Mouse (Mus musculus) cerebellum, adult 9-10 months (tissue): Measurements from ENCODE around the gene Stard9.
"Not testable (repeated sequence)": the region's sequence is repeated elsewhere in the genome, so short reads cannot be mapped to it uniquely, and the experiment has no call there.

Experiments used
- DNase-seq: peaks from one replicate; pipeline ENCODE4 v3.0.0; 2022

Stard9 gene

DNA sequence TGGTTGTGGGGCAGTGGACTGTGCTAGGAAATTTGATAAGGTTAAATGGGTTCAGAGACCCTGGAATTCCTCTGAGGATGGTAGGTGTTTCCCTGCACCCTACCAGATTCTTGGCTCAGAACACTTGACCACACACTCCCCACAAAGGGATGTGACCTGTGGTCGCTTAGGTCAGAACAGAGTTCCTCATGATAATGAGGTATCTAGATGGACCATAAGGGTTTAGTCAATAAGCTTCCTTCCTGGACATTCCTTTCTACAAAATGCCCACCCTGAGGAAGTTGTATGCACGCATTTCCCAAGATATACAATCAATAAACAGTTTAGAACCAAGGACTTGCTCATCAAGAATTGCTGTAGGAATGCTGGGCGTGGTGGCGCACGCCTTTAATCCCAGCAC lies 27.0 kb downstream of the Stard9 start:
- no peak for DNase-seq

DNA sequence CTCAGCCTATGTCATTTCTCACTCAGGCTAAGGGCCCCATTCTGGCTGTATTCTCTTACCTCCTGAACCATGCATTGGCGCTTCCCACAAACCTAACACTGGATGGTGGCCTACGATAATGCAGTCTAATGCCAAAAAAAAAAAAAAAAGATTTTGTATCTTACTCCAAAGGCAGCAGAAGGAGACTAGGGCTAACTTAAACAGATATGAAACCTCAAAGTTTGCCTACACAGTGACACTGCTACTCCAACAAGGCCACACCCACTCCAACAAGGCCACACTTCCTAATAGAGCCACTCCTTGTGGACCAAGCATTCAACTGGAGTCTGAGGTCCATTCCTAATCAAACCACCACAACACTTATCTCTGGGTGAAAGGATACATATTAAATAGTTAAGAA lies 27.8 kb downstream of the Stard9 start:
- DNase-seq, result no peak

DNA sequence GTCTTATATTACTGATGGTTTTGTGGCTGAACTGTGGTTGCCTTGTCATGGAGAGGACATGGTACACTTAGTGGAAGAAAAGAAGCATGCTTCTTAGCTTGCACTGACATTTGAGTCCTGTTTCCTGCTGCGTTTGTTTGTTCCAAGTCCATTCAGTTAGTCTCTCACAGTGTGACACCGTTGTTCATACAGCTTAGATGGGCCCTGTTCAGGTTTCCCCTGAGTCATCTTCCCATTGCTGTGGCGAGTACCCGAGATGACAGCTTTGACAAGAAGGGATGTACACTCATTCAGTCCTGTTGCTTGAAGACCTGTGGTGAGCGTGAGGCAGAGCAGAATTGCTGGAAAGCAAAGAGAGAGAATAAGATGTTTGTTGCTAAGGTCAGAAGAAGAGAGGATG lies 29.6 kb downstream of the Stard9 start:
- DNase-seq, result no peak

DNA sequence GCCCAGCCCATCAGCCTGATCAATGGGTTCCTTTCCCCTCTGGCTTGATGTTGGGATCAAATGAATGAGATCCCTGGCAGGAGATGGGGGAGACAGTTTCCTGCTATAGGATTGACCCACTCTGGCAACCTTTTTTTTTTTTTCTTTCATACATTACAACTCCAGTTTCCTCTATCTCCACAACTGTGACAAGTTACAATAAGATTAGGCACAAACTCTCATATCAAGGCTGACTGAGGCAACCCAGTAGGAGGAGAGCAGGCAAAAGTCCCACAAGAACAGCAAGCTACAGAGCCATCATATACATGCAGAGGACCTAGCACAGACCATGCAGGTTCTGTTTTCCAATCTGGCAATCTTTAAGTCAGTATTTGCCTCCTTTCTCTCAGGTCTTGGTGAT lies 30.4 kb downstream of the Stard9 start:
- no peak for DNase-seq

DNA sequence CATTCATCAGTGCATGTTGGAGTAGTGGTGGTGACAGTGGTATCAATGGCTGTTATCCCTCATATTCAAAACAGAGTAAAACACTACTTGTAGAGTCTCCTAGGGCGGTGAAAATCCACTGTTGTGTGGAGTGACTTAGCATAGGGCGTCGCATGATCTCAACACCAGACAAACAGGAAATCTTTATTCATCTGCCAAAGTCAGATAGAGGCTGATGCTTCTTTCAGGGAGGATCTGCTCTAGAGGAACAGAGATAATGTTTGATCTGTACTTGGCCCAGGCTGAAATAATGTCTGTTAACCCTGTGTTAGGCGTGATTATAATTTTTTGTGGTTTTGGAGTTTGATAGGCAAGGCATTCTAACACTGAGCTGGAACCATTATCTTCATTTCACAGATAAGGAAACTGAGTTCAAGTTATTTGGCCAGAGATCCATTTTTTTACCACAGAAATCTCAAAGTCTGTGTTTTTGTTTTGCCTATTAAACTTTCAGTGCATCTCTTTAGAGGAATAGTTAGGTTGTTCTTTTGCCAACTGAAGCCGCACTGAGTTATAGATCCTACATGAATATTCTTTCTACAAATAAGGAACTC lies 31.7 kb downstream of the Stard9 start:
- DNase-seq, result no peak

DNA sequence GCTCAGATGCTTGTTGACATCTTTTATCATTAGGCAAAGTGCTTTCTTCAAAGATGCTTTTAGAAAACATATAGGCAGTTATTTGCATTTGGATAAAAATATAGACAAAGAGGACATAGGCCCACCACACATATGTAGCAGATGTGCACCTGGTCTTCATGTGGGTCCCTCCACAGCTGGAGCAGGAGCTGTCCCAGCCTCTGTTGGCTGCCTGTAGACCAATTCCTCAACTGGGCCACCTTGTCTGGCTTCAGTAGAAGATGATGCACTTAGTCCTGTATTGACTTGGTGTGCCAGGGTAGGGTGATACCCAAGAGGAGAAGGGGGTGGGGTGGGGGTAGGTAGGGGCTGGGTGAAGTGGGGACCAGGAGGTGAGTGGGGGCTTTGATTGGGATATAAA lies 33.8 kb downstream of the Stard9 start:
- DNase-seq, result no peak

DNA sequence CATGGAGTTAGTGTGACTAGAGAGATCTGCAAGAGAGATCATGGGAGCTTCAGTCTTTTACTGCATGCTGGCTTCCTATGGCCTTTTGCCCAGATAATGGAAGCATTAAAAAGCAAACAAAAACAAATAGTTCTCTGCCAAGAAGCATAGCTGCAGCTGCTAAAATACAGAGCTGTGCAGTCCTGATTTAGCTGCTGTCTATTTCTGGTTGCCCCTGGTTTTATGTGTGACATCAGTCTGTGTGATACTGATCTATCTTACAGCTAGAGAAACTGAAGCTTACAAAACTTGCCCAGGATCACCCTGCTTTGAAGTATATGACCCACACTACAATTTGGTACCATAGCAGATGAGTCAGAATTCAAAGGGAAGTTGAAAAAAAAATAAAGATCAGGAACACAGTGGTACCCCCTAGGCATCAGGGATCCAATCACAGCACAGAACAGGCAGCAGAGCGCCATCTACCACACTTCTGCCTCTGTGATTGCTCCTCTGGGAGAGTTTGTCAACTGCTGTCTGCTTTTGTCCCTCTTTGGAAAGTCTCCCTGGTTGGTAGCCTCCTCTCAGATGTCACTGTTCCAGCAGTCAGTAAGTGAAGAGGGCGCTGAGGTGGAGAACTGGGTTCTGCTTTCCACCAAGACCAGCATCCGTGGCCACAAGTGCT lies 34.7 kb downstream of the Stard9 start:
- DNase-seq, result no peak

DNA sequence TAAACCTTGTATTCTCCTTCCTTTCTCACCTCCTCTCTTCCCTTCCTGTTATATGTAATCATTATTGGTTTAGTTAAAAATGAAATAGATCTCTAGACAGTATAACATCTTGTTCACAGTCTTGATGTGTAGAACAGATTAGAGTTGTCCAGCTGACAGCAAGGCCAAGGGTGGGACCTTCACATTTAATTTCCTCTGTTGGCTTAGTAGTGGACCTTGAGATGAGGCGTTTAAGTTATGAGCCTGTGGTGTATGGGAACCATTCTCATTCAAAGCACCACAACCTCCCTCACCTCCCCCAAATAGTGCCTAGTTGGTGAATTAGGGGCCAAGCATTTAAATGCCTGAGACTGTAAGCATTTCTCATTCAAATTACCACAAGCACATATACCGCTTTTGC lies 38.5 kb downstream of the Stard9 start:
- no peak for DNase-seq

DNA sequence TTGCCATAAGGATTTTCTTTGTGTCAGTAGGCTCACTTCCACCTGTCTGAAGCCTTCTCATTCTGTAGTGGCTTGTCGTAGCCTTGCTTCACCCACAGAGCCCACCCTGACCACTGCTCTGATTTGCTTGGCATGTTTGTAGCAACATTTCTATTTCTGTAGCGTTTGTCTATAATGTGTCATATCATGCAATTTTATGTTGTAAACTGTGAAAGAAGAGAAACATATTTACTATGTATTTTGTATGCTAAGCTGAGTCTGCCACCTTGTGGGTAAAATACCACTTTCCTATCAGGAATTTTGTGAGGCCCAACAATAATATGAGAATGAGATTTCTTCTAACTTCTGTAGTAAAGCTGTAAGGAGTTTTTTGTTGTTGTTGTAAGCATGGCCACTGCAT lies 41.3 kb downstream of the Stard9 start:
- DNase-seq, result no peak

DNA sequence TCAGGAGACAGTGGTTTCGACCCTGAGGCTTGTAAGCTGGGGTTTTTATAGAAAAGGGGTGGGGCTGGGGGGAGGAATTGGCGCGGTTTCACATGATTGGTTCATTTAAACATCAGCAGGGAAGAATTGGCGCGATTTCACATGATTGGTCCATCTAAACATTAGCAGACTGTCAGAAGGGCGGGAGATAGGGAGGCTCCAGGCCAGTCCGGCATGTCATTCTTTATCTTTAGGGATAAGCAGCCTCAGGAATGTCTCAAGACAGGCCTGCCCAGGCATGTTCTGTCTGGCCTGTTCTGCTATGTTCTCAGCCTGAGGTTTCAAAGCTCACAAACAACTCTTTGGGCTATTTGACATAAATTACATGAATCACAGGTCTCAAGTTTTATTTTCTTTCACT lies 52.2 kb downstream of the Stard9 start:
- DNase-seq, result not testable (repeated sequence)

DNA sequence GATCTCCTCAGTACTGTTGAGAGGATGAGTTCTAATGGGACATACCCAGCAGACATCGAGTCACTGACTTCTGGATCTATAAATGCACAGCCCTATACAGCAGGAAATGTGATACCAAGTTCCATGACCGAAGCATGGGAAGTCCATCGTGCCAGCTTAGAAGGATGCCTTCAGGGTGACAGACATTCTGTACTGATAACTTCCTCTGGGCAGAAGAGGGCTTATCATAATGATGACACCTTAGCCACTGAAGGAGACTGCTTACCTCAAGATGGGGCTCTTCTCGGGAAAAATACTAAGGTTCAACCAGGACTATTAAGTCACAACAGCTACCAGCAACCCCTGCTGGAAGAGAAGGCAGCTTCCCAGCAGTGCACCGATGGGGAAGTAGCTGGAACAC lies 68.8 kb downstream of the Stard9 start:
- no peak for DNase-seq

DNA sequence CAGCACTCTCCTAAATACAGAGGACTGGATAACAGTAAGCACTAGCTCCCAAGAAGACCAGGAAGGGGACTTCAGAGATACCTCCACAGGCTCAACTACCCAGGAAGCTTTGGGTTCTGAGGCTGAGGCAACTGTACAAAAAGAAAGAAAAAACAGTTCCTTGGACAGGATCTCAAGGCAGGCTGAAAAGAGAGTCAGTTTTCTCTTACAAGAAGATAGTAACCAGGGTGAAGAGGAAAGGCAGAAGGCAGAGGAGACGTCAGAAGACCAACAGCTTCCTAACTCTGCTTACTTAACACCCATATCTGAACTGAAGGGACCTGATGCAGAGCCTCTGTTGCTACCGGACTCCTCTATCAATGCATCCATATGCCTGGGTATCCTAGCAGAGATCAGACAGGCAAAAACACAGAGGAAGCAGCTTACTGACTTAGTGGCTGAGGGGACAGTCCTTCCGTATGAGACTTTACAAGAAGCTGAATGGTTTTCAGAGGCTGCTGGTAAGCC lies 71.5 kb downstream of the Stard9 start:
- no peak for DNase-seq

DNA sequence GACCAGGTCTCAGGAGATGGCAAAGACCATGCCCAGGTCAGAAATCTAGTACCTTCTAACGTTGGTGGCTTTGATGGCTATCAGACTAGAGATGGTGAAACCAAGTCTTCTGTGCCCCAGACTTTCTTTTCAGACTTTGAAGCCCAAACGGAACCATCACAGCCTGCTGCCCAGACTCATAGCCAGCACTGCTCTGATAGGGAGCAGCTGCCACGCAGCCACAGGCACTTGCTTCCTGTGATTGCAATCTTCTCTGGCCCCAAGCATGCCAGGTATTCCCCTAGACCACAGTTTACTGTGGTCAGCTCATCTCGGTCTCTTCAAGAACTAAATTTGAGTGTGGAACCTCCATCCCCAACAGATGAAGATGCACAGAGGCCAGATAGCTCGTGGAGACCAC lies 73.8 kb downstream of the Stard9 start:
- no peak for DNase-seq

DNA sequence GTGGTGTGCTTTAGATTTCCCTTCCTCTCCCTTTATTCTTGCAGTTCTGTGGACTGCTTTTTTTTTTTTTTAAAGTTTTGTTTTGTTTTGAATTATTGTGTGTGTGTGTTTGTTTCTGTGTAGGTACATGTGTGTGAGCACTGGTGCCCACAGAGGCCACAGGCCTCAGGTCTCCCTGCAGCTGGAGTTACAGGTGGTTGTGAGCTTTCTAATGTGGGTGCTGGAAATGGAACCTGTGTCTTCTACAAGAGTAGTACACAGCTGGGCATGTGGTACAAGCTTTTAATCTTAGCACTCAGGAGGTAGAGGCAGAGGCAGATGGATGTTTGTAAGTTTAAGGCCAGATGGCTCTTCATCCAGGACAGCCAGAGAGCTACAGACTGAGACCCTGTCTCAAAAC lies 78.1 kb downstream of the Stard9 start:
- no peak for DNase-seq

DNA sequence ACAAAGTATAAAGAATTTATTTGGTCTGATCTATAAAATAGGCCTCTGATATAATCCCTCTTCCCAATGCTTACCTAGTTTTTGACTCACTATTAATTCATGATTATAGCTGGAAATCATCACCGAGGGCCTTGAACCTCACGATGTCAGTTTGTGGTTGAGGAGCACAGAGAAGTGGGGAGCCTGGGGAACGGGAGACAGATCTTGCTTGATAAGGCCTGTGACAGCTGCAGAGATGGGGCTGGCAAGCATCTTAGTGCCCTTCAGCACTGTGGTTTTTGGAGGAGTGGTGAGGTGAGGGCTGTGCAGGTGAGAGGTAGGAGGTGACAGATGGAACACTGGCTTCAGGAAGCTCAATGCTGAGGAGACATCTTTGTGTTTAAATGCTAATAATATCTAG lies 81.2 kb downstream of the Stard9 start:
- no peak for DNase-seq

DNA sequence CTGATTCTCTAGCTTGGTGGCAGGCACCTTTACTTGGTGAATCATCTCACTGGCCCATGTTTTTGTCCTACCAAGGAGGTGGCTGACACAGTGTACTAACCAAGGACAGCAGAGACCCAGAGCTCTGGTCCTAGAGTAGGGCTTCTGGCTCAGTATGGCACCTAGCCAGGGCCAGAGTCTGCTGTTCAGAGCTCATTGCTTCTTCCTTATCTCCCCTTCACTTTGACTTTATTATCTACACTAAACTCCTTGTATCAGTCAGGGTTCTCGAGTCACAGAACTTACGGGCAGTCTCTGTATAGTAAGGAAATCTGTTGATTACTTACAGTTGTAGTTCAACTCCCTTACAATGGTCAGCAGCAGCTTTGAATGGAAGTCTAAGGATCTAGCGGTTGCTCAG lies 82.0 kb downstream of the Stard9 start:
- DNase-seq, result no peak

DNA sequence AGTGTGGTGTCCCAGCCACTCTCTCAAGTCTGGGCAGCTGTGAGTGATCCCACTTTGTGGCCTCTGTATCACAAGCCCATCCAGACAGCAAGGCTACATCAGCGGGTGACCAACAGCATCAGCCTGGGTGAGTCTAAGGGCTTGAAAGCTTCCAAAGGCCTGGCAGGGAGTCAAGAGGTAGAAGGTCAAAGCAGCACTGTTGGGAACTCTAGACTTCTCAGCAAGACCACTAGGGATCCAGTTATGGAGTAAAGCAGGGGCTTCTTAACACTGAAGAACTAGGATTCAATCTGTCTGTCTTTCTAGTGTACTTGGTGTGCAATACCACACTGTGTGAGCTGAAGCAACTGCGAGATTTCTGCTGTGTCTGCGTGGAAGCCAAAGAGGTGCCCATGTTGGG lies 84.5 kb downstream of the Stard9 start:
- no peak for DNase-seq

DNA sequence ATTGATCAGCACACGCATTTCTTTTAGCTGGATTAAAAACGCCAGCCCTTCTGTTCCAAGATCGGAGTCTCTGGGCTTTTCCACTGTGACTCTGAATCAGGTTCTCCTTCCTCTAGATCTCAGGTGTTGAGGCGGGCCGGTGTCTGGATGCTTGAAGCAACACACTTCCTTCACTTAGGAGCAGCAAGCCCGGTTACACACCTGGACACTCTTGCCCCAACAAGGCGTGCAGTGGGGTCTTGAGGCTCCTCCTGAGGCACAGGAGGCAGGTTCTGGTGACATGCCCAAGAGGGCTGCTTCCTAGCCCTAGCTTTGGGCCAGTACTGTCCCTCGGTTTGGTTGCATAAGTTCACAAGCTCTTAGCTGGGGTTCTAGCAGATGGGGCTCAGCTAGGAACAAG lies 89.6 kb downstream of the Stard9 start:
- DNase-seq, result no peak

DNA sequence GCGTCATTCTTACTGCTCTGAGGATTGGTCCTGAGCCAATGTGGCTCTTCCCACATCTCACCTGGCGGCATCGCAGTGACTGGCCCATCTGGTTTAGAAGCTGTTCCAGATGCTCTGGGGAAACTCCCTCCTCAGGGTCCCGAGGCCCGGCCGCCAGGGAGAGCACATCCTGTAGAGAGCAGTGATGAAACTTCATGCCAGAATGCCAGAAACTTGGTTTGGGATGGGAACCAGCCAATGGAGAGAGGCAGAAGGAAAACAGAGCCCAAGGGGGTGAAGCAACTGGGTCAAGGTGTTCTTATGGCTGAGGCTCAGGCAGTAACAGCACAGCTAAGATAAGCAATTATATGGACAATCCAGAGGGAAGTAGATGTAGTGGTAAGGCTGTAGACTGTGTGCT lies 91.9 kb downstream of the Stard9 start:
- no peak for DNase-seq

DNA sequence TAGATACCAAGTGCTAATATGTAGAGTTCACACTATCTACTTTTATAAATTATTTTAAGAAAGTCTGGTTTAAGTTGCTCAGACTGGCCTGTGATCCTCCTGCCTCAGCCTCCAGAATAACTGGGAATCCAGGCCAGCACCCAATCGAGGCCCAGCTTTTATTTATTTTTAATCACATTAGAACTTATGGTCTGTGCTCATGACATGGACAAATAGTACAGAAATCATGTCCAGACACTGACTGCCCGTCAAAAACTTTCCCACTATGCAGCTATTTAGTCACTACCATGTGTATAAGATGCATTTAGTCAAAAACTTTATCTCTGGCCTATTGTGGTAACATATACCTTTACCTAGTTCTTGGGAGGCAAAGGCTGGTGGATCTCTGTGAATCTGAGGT lies 93.0 kb downstream of the Stard9 start:
- no peak for DNase-seq

DNA sequence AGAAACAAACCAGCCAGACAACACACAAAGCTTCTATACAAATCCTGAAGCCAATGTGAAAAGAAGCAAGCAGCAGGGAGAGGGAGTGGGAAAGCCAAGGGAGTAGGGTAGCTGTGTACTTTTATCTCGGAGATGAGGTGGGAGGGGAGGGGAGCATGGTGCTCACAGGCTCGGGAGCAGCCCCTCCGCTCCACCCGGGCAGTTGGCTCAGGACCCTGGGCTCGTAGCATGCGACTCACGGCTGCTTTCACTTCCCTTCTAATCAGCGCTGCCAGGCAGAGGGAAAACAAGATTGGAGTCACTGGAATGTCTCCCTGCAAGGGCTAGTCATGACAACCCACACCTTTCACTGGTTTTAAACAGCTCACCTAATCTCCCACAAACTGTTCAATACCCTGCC lies 93.6 kb downstream of the Stard9 start:
- DNase-seq, result no peak

DNA sequence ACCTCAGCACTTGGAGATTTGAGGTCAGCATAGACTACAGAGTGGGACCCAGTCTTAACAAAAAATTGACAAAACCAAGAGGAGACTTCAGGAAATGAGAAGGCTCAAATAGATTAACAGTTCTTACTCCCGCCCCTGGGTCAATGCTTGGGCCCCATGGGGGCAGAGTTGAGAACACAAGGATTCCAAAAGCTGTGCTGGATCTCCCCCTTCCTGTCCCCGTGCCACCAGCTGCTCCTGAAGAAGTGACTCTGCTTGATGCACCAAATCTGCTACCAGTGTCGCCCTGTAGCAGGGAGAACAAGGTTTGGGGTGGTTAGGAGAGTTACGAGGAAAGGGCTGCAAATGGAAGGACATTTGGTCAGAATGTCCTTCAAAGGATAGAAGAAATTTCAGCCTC lies 94.7 kb downstream of the Stard9 start:
- DNase-seq, result no peak

DNA sequence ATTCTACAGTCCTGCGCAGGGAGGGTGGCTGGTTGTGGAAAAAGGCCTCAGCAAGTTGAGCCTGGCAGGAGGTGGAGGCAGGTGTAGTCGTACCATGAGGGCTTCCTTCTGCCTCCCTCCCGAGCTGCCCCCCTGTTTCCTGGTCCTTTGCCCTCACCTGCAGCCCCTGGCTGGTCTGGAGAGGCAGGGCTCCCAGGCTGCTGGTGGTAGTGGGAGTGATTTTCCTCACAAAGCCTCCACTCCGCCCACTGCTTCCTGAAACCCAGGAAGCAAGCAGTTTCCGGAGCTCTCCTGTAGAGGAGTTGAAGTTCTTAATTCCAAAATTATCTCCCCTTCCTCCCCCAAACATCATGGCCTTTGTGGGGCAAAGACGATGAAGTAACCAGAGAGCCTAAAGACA lies 95.3 kb downstream of the Stard9 start:
- DNase-seq, result no peak

DNA sequence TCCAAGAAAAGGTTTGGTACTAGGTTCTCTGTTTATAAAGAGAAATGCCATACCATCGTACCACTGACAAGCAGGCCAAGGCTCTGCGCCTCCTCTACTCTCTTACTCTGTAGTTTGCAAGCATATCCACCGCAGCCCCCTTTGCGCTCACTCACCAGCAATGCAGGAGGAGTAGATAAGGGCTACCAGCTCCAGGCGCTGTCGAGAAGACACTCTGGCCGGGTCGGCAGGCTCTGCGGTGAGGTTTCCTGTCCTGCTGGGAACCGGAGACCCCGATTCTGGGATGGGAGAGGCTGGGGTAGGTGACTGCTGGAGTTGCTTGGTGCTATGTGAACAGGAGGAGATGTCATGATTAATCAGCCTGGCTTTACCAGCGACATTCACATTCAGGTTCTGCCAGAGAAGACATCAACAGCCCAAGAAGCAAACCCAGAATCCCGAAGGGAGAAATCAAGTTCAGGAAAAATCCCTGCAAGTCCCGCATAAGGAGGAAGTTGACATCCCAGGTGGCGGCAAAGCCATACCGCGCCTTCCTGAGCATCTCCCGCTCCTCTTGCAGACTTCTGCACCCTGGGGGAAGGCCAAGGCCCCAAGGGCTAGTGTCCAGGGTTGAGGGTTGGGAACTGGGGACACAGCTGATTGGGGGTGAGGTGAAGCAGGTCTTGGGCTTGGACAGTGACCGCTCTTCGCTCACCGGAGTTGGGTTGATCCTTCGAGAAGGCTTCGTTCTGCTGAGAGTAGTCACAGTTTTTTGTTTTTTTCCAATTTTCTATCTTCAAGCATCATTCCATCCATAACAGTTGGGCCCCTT lies 101.1 kb downstream of the Stard9 start:
- DNase-seq, result no peak
